Mouse (Mus musculus) adrenal gland, postnatal 25 days (tissue): ENCODE measurements around the gene Pcdh11x. TPM values are rescaled to one million over a fixed set of nuclear protein-coding genes. Genes with fewer than 3 reads are reported as not detected.
"Not testable (repeated sequence)": the region's sequence is repeated elsewhere in the genome, so short reads cannot be mapped to it uniquely, and the experiment has no call there.

Experiments used
- DNase-seq: peaks from one replicate; pipeline ENCODE4 v3.0.0; 2021; ENCODE audit warnings: mixed read lengths
- long read RNA-seq: library from polyadenylated mRNA; stranded (forward); transcript quantifications from one replicate; pipeline ENCODE4 v2.0.0, GENCODE M21; 2021
- total RNA-seq: library from RNA; stranded (reverse); gene quantifications from 2 replicates; pipeline ENCODE4 v1.2.3, GENCODE M21; 2021

The Pcdh11x gene
- 0.06 TPM in 1 of 2 replicates, not detected in the other for total RNA-seq
- long read RNA-seq: 0 reads

DNA sequence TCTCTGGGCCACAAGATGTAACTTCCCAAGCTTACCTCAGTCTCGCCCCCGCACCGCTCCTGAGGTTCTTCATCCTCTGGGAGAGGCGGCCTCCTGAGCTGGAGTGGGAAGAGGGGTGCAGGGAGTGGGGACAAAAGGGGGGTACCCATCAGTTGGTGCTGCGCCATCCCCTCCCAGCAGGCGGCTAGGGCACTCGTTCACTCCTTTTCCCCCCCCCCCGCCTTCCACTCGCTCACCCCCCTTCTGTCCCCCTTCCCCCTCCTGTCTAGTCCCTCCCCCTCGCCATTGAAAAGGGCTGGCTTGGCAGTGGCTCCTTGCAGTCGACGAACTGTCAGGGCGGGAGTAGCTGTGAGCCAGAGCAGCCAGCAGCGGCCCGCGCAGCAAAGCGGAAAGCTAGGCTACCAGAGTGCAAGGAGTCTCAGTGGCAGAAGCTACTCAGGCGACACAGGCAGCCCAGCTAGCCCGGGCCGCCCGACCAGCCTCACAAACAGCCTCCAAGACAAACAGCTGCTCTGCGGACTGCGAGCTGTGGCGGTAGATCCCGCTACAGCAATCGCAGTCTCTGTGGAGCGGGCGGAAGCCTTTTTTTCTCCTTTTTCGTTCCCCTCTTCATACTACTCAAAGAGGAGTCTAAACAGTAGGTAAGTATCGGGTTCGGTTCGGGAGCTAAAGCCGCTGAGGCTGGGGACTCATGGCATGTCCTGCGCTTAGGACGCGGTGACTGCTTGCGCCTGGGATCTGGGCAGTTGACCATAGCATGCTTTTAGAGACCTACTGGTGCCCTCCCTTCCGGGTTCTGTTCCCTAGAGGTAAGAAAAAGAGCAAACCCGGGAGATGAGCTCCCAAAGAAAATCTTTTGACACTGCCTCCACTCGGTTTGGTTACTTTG lies at the start of gene Pcdh11x:
Gene Pcdh11x, plus strand, starts transcription at position 249 of the 889 bp plus-strand sequence.
- no peak for DNase-seq

DNA sequence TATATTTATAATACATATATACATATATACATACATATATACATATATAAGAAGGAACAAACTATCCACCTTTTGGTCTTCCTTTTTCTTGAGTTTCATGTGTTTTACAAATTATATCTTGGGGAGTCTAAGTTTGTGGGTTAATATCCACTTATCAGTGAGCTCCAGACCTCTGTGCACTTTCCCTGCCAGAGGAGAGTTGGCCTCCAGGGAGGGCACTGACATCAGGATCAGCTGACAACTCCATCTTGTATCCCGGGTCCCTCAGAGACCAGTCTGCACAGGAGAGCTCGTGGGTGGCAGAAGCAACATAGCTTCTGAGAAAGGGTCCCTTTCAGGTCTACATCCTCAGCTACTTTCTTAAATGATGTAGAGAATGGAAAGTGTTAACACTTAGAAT lies 30.0 kb upstream of the Pcdh11x start:
- no peak for DNase-seq

DNA sequence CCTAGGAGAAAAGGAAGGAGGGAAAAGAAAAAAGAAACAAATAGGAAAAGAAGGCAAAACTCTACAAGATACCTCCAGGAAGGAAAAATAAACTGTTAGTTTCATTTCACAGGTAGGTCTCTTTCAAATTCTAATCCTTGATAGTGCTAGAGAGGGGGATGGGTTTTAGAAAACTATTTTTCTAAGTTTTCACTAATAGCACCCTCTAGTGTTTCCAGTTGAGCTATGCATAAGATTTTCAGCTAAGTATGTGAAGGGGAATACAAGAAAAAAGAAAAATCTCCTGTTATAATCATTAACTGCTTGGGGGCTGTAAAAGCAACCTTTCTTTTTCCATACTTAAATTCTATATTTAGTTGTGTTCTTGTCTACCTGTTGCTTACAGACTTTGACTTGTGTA lies 4.5 kb upstream of the Pcdh11x start:
- DNase-seq: no peak

DNA sequence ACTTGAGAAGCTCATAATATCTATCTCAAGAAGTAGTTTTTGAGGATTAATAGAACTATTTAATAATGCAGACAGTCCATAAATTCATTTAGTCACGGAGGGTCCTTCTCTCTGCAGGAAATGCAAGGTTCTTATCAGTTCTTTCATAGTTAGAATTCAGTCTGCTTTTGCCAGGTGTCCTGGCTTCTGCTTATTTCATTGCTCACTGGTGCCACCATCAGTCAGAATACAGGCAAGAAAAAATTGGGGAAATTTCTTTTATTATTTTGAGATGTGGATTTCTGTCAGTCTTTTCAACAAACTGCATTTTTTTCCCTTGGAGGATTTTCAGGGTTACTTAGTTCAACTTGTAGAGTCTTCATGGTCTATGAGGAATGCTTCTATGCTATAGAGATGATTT lies 2.6 kb upstream of the Pcdh11x start:
- DNase-seq: no peak

DNA sequence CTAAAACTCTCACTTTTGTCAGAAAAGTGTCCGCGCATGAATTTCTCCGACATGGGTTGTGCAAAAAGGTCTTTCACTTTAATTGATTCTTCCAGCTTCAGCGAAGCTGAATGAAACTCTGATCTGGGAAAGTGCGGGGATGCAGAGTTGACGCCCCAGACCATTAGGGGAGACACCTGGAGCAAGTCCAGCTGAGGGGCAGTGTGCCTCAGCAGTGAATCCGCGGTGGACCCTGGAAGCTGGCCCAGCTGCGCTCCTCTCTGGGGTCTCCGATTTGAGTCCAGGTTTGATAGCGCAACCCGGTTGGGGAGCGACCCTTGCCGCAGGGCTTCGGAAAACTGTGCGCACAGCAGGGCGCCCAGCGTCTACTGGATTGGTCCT lies 831 bp downstream of the Pcdh11x start:
- no peak for DNase-seq

DNA sequence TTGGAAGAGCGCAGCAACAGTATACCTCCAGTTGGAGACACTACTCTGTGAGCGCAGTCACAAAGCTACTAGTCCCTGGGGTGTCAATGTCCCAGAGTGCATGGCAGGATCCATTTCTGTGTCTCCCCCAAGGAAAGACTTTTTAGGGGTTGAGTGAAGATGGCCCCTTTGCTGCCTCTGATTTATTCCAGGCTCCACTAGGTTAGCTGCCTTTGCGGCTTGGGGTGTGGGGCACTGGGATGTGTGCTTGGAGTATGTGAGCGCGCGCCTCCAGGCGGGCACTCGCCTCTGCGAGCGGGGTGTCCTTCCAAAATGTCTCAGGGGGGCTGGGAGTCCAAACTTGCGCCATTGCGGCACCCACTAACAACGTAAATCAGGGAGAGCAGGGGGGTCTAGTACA lies 1.6 kb downstream of the Pcdh11x start:
- DNase-seq: no peak

DNA sequence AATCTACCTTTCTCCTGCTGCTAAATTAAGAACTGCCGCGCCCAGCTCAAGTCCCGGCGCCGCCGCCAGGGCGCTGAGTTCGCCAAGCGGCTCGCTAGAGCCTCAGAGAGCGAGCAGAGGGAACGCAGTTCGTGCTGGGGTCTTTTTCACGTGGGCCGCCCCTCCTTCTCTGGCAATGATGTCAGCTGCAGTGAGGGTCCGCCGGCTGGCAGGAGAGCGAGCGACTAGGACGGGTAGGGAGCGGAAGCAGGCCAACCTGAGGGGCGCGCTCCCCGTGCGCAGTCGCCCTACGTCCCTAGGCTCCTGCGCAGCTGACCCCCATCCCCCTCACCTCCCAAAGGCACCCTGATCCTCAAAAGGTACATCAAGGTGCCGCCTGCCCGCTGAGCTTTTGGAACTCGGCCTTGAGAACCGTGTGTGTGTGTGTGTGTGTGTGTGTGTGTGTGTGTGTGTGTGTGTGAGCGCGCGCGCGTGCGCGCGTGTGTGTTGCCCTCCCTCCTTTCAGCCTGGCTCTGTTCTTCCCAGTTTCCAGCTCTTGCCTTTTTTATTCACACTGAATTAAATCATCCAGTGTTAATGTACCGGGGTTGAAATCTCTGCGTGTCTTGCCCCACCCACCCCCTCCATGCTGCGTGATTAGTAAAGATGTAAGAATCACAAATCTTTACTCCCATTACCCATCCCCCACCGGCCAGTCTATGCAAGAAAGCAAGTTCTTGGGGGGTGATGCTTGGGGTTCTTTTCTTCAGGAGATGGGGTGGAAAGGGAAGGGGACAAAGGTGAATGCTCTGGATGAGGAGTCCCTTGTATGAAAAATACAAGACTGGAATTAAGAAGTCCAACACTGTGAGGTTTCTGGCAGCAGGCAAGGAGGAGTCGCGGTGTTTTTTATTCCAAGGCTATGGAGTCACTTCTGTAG lies 3.0 kb downstream of the Pcdh11x start:
- no peak for DNase-seq

DNA sequence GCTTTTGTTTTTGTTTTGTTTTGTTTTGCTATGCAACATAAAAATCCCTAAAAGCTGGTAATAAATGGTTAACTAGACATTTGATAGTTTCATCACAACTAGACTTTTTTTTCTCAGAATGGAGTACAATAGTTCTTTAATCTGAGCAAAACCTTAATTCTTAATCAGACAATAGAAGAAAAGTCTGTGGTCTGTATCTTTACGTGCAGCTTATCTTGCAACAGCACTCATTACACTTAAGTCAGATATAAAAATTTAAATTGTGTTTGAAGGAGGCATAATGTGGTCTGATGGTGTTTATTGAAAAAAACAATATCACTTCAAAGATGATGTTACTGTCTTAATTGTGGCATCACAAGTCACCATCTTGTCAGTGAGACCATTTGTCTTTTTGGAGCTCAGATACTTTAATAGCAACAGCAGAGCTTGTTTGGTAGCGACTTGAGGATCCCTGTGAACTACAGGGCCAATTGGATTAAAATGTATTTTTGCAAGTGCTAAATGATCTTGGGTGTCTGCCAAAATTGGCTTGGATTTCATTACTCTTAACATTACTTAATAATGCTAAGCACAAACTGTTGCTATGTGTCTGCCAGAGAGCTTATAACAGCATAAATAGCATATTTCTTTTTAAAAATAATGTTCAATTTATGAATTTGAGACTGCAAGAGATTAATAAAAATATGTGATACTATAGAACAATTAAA lies 11.6 kb downstream of the Pcdh11x start:
- DNase-seq: no peak

DNA sequence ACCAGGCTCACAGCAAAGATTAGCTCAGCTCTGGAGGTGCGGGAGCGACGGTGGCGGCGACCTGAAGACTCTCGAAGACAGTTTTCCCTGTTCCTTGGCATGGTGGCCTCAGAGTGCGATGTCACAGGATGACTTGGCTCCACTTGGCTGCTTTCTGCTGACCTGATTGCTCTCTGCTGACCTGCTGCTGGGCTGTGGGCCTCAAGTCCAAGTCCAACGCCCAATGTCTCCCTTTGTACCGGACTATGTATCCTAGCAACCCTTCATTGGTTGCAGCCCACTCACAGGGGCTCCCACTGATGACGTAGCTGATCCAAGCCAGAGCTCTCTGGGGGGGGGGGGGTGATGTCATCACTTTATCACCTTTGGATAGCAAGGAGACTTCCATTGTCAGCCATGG lies 22.9 kb downstream of the Pcdh11x start, which contains the start of gene H2afb3:
Gene H2afb3, minus strand, starts transcription at position 101 of the 400 bp plus-strand sequence.
- not testable (repeated sequence) for DNase-seq

DNA sequence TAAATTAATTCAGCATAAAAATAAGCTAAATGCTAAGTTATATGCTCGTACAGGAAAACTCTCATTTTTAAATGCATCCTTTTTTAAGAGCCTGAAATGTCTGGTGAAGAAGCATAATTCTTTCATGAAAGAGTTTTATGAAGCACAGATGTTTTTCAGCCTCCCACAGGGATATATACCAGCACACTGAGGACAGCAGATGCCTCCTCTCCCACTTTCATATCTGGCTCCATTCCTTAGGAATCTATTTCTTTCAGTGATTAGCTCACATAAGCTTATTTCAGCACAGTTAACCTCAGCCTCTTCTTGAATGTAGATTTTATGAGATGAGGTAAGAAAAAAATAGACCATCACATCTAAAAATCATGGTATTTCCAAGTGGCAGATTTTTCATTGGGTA lies 176.2 kb downstream of the Pcdh11x start:
- DNase-seq: no peak

DNA sequence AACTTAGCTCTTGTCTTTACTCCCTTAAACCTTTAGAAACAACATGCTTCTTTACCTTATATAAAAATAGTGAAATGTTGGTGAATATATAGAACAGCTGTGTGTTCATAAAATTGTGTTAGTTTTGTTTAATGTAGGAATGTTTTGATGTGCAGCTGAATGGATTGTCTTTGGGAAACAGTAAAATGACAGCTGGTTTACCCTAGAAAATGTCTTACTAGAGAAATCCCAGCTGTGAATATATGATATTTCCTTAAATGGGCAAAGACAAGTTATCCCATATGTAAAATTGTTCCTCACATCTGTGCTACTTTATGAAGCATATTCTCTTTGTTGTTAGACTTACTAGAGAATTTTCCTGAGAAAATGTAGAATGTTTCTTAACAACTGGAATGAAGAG lies 196.4 kb downstream of the Pcdh11x start:
- no peak for DNase-seq

DNA sequence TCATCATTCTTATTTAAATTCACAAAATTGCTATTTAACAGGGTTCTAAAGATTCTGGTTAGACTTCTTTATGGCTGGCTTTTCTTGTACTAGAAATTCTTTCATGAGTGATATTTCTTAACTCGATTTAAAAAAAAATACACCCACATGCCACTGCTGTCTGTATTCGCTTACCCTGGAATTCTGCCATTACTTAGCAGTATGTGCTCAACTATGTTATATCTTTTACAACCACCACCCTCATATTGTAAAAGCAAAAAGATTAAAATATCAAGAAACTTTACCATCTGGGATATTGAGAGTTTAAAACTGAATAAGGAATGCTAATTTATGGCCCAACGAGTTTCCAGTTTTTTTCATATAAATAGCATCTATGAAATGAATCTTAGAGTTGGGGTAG lies 234.9 kb downstream of the Pcdh11x start:
- no peak for DNase-seq

DNA sequence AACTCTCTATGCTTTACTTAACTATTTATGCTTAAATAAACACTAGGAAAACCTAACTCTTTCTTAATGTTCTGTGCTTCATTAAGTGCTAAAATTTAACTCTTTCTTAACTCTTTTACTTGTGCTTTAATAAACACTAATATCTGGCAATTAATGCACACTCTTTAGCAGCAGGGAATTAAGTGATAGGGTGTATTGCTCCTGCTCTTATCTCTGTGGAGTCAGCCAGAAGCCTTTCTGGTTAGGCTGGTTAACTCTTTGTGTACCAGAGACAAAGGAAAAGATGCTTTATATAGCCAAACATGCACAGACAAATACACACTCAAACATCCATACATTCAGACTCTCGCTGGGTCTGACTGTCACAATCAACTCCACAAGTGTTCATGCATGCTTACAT lies 309.2 kb downstream of the Pcdh11x start:
- no peak for DNase-seq

DNA sequence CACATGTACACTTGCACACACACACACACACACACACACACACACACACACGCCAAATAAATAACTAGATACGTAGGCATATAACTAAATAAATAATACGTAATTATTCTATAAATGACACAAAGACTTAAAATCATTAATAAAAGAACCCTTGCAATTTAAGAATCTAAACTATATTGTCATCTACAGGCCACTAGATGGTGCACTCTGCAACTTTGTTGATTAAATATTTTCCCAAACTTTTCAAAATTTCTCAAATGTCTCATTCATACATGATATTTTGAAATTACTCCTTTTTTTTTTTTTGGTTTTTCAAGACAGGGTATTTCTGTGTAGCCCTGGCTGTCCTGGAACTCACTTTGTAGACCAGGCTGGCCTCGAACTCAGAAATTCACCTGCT lies 328.4 kb downstream of the Pcdh11x start:
- no peak for DNase-seq

DNA sequence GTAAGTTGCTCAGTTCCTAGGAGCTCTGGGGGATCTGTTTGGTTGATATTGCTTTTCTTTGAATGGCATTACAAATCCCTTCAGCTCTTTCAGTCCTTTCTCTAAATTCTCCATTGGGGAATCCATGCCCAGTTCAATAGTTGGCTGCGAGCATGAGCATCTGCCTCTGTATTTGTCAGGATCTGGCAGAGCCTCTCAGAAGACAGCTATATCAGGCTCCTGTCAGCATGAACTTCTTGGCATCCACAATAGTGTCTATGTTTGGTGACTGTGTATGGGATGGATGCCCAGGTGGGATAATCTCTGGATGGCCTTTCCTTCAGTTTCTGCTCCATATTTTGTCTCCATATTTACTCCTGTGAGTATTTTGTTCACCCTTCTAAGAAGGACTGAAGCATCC lies 380.2 kb downstream of the Pcdh11x start:
- not testable (repeated sequence) for DNase-seq

DNA sequence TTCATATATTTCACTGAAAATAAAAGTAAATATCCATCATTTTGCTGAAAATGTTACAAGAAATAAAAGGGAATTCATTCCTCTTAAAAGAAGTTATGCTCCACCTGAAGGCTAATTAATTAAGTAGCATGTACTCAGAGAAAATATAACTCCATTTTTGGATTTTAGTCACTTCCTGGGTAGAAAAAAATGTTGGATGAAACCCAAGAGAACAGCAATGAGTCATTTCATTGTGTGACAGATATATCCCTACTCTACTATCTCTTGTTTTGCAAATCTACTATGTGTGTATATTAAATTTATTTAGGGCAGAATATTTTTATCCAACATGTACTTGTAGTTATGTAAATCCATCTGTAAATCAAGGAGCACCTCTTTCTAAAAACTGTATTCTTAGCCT lies 444.1 kb downstream of the Pcdh11x start:
- no peak for DNase-seq

DNA sequence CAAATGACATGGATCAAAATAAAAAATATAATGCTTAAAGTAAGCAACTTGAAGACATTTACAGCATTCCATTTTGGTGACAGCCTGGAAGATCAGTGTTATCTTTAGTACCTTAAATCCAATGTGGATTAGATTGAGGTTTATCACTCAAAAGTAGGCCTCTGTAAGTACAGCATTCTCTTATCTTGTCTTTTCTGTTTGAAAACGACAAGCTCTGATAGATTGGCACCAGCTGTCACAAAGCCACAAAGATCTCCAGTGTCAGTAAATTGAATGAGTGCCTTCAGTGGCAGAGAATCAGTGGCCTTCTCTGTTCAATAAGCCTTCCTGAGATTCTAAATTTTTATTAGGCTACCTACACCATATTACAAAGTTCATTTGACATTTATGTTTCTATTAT lies 445.7 kb downstream of the Pcdh11x start:
- DNase-seq: no peak

DNA sequence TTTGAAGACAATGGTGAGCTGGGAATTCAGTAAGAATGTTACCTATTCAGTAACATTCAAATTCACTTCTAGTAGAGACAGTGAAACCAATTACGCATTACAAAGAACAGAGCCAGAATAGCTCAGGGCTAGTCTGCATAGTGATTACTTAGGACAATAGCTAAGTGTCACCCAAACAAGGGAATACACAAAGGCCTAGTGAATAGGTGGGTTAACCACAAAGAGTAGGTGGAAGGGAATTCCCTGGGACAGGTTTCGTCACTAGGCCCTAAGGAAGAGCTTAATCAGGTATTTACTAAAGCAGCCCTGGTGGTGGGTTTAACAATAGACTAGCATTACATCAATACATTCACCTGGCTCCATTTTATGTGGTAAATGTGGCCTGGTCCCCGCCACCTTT lies 654.5 kb downstream of the Pcdh11x start:
- DNase-seq: no peak
